Mouse (Mus musculus) ovary, postnatal 36 days (tissue): ENCODE measurements around the gene Rxra.

Source experiments
- DNase-seq: peaks from one replicate; pipeline ENCODE4 v3.0.0; 2022; ENCODE audit warnings: low spot score, mixed read lengths

Gene Rxra

GRCm38 (mm10) chr2:27764256-27764936 is 88.2 kb downstream of the Rxra start:
- no peak for DNase-seq

GRCm38 (mm10) chr2:27764937-27765319 is 88.7 kb downstream of the Rxra start:
- DNase-seq = peak; percentile 78

- no peak for DNase-seq
Measured at GRCm38 (mm10) chr2:27767773-27768172, 91.5 kb downstream of the Rxra start.

- DNase-seq = no peak
Measured at GRCm38 (mm10) chr2:27769701-27770100, 93.5 kb downstream of the Rxra start.

- DNase-seq = no peak
Measured at GRCm38 (mm10) chr2:27770205-27770604, 94.0 kb downstream of the Rxra start.

GRCm38 (mm10) chr2:27771936-27772335 is 95.7 kb downstream of the Rxra start:
- DNase-seq = peak; percentile 83

GRCm38 (mm10) chr2:27772841-27773388 is 96.7 kb downstream of the Rxra start:
- no peak for DNase-seq

GRCm38 (mm10) chr2:27773980-27774730 is 97.9 kb downstream of the Rxra start:
- peak; percentile 42 for DNase-seq

- DNase-seq = no peak
Measured at GRCm38 (mm10) chr2:27775006-27775405, 98.8 kb downstream of the Rxra start.

- no peak for DNase-seq
Measured at GRCm38 (mm10) chr2:27775625-27776024, 99.4 kb downstream of the Rxra start.

GRCm38 (mm10) chr2:27777756-27778155 is 101.5 kb downstream of the Rxra start:
- DNase-seq = no peak

- DNase-seq = no peak
Measured at GRCm38 (mm10) chr2:27778289-27778688, 102.0 kb downstream of the Rxra start.

GRCm38 (mm10) chr2:27779291-27779866 is 103.1 kb downstream of the Rxra start:
- DNase-seq = no peak

GRCm38 (mm10) chr2:27780162-27780561 is 103.9 kb downstream of the Rxra start:
- DNase-seq = no peak

GRCm38 (mm10) chr2:27785363-27785762 is 109.1 kb downstream of the Rxra start:
- no peak for DNase-seq

- no peak for DNase-seq
Measured at GRCm38 (mm10) chr2:27785973-27786417, 109.8 kb downstream of the Rxra start.

GRCm38 (mm10) chr2:27791571-27791970 is 115.3 kb downstream of the Rxra start:
- DNase-seq = no peak

GRCm38 (mm10) chr2:27799018-27799417 is 122.8 kb downstream of the Rxra start:
- no peak for DNase-seq

GRCm38 (mm10) chr2:27801041-27801440 is 124.8 kb downstream of the Rxra start:
- DNase-seq = no peak

GRCm38 (mm10) chr2:27802493-27802892 is 126.3 kb downstream of the Rxra start:
- peak; percentile 27 for DNase-seq

- no peak for DNase-seq
Measured at GRCm38 (mm10) chr2:27806691-27807090, 130.5 kb downstream of the Rxra start.

GRCm38 (mm10) chr2:27807684-27808083 is 131.4 kb downstream of the Rxra start:
- no peak for DNase-seq

- no peak for DNase-seq
Measured at GRCm38 (mm10) chr2:27809897-27810296, 133.7 kb downstream of the Rxra start.
